Mouse (Mus musculus) common myeloid progenitor, adult 5-6 weeks (primary cell): ENCODE measurements around the gene Cpeb2. TPM values are rescaled to one million over a fixed set of nuclear protein-coding genes. Genes with fewer than 3 reads are reported as not detected.

Experiments used
- ATAC-seq: replicated peaks from 2 replicates; pipeline ENCODE4 v1.8.0; 2016; ENCODE audit warnings: low read depth, mild to moderate bottlenecking, moderate TSS enrichment, inconsistent platforms; ENCODE audit not compliant: poor library complexity, severe bottlenecking
- total RNA-seq: library from RNA; stranded (forward); fragments of 200-1000, 187-1606 nt; gene quantifications from 2 replicates; pipeline ENCODE4 v1.2.3, GENCODE M21; 2017

Gene Cpeb2
- 3.1 and 4.3 TPM in 2 replicates for total RNA-seq

DNA sequence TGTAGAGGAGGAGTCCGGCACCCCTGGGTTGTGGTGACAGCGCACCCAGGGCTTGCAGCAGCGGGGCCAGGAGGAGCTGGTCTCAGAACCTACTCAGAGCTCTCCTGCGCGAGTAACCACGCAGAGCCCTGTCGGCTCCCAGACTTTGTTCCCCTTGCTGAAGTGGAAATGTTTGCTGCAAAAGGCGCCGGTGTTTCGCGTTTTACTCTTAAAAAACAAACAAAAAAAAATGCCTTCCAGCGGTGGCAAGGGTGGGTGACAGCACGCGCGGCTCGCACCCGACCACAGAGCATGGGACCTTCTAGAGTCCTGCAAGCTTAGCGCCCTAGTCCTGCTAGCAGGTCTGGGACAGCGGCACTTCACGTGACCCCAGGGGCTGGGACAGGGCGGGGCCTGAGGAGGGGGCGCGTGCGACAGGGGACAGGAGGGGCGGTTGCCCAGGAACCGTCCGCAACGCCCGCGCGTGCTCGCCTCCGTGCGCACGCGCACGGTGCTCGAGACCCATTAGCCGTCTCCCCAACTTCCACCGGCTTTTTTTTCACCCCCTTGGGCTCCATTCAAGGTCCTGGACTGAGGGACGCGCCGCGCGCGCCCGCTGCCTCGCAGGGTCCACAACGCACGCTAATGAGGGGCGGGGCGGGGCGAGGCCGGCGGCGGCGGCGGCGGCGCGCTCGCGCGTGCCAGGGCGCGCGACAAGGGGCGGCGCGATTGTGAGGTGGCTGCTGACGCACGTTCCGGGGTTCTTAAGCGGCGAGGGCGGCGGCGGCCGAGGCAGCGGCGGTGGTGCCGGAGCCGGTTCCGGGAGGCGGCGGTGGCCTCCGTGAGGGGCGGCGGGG lies at the start of gene Cpeb2:
Gene Cpeb2 (plus strand): TSS at position 691 of the 836 bp plus-strand sequence.
- ATAC-seq, result peak; percentile 65

DNA sequence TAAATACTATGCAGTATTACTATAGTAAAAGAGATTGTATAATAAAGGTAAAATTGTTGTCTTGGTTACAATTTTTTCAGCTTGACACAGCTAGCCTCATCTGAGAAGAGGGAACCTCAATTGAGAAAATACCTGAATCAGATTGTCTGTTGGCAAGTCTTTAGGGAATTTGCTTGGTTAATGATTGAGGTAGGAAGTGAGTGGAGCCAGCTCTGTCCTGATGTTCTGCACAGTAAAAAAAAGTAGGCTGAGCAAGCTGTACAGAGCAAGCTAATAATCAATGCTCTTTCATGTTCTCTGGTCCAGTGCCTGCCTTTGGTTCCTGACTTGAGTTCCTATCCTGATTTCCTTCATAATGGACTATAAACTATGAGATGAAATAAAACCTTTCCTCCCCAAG lies 49.4 kb upstream of the Cpeb2 start:
- ATAC-seq, result no peak

DNA sequence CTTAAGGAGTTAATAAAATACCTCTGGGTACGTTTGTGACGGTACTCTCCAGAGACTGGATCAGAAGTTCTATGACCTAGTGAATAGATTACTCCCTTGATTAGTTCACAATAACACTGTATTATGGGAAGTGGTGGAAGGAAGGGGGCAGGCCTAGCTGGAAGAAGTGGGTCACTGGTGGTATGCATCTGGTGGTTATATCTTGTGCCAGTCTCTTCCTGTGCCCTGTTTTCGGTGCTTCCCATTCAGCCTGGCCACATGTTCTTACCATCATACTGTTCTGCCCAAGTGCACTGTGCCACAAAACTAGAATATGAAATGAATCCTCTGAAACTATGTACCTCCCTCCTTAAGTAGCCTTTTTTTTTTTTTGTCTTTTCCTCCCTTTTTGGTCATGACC lies 48.1 kb upstream of the Cpeb2 start:
- ATAC-seq, result peak; percentile 87

DNA sequence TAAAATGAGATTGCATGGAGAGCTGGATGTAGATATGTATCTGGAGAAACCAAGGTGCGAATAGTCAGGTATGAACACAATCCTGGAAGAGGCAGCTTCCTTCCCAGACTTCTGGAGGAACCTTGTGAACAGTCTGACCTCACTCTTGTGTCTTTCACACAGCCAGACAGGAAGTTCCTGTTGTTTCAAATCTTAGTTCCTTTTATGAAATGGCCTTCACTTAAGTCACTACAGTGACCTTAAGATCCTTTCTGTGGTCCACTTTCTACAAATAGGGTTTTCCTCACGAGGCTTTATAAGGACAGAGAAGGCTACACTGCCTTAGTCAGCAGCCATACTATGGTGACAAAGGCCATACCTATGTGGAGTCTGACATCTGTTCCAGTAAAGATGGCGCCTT lies 47.5 kb upstream of the Cpeb2 start:
- peak; percentile 45; the same call in 1 of the 2 replicates for ATAC-seq

DNA sequence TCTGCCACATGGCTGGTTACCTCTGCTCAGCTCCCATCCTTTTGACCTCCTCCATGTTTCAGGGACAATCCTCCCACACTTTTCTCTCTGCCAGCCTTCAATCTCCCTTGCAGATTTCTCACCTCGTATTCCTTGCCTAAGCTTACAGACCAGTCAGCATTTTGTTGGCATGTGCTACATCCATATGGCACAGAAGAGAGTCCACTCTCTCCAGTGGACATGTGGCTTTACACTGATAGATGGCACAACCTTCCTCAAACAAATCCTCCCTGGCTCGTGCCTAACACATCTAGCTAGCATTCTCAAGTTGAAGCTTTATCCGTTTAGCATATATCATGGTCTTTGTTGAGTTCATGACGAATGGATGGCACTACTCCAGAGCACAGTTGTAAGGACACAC lies 32.3 kb upstream of the Cpeb2 start:
- ATAC-seq, result no peak

DNA sequence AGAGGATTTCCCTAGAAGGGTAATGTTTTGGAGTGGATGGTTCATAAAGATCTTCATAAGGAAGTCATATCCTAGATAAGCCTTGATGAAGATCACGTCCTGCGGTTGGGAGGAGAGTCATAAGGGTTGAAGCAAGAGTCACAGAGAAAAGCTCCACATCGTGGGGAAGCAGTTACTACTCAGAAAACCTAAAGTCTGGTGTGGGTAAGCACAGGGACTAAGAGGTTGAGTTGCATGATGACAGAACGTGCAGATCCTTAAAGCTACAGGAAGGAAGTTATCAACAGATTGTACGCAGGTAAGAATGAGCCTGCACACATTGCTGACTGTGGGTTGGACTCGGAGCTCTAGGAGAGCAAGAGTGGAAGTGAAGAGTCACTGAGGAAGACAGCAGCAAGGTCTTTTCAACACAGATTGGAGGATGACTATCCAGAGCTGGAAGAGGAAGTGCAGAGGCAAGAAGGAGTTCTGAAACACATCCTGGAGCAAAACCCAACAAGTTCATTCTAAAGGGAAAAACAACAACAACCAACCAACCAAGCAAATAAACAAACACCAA lies 26.4 kb upstream of the Cpeb2 start:
- ATAC-seq, result peak; percentile 60

DNA sequence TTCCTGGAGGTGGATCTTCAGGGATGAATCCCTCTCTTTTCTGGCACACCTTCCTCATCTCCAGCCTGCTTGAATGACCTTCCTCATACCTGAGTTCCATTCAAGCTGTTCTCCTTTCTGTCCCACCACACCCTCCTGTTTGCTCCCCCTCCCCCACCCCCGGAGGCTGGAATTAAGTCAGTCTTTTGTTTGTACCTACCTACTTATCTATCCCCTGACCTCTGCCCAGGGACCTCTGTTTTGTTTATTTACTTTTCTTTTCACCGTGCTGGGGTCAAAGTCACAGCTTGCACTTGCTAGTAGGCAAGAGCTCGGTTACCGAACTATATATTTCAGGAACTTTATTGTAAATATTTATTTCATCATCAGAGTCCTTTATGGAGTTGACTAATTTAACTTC lies 15.5 kb upstream of the Cpeb2 start:
- ATAC-seq, result no peak

DNA sequence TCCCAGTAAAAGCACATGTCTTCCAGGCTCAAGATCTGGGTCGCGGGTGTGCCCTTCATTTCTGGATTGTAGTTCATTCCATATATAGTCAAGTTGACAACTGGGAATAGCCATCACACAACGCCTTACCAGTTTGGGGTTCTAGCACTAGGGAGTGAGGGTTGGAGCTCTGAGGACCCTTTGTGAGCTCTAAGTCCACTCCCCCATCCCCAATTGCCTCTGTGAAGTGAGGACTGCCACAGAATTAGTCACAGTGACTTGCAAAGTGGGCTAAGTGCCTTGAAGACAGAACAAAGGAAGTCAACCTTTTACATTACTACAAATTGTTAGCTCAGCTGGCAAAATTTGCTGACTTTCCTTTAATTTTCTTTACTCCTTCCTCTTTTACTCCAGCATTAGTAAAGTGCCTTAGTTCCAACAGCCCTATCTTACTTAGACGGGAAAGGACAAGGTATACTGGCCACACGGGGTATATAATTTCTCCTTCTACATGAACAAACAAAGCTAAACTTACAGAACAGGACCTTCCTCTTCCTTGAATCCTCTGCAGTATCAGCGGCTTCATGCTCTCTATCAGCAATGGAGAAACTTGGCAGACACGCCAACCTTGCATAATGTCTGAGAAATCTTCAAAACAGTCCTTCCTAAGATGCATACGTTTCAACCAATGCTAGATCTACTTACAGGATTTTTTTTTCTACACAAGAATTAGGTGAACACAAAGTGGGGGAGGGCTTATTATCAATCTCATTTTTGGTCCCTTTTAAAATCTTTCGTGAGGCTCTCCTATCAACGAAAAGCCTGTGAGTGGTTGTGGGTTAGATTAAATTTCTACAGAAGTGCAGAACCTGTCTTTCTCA lies 14.8 kb upstream of the Cpeb2 start:
- ATAC-seq, result peak; percentile 60

DNA sequence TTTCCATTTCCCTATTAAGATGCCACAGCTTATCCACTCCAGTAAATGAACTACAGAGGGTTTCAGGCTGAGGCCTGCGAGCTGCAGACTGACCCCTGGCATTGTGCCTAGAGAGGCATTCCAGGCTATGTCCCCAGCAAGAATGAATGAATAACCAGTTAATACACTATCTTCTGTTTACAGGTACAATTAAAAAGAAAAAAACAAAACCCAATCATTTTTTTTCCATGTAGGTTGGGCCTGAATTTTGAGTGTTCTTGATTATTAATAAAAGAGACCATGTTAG lies 14.2 kb upstream of the Cpeb2 start:
- no peak for ATAC-seq

DNA sequence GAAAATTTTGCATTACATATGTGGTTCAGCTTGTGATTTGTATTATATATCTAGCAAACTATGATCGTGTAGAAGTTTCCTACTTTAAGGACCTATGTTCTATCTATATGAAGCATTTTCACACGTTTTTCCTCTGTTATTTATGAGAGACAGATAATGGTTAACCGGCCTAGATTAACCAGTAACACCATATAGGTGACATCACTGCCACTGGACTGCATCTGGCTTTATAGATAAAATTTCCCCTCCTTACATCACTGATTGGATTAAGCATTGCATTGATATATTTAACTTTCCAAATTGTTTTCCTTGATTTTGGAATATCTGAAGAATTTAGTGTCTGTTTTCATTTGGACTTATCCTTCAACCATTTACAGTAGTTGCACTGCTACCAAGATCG lies 9.6 kb upstream of the Cpeb2 start:
- no peak for ATAC-seq

DNA sequence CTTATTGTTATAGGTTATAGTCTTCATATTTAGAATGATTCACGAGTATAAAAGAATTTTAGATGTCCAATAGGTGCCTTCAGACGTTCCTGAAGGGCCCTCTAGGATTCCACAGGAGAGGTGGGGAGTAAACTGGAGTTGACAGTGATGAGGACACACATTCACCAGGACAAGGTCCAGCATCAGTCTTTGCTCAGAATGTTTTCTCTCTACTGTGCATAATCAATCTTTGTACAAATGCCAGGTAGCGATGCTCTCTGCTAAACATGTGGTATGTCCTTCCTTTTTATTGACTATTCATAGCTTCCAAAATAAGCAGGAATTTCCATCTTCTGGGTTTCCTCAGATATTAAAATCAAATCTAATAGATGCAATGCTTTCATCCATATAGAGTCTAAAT lies 8.7 kb upstream of the Cpeb2 start:
- no peak for ATAC-seq

DNA sequence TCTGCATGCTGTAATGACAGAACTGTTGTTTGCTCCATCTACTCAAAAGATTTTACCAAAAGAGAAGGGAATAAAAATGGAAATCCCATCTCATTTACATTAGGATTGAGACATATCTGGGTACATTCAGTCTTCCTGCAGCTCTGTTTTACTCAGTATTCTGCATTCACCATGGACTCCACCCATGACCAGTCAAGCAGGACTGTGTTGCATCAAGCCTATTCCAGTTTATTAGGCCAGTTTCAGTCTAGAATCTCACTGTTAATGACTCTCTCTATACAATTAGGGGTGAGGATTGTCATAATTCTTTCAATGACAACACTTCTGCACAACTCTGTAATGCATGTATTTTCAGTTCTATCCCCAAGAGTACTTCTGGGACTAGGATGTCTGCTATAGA lies 6.8 kb upstream of the Cpeb2 start:
- no peak for ATAC-seq

DNA sequence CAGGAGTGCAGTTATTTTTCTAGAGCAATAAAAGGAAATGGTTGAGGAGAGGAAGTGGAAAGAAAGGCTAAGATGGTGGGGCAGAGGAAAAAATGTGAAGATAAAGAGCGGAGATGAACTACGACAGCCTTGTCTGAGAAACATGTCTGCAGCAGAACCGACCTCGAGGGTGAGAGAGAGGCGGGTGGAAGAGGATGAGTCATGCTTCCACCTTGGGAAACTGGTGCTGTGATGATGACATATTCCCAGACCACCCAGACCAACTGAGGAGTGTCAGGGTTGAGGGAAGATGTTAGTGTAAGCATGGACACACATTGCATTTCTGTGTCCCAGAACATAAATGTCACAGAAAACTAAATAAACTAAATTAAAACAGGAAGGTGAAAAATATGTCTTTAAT lies 5.4 kb upstream of the Cpeb2 start:
- ATAC-seq, result peak; percentile 37

DNA sequence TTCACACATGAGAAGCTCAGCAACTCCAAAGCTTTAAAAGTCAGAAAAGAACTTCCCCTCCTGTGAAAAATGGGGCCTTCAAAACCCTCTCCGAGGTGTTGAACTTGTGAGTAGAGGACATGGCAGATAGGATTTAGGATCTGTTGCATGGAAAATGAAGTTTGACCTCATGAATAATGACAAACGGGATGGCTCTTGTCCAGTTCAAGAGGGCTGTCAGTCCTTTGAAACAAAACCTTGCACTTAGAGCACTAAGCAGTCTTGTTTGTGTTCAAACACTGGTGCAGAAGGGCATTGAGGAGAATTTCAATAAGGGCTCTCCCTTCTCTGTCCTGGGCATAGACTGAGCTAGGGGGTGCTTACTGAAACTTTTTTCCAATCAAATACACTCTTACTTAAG lies 1.9 kb upstream of the Cpeb2 start:
- ATAC-seq, result no peak

DNA sequence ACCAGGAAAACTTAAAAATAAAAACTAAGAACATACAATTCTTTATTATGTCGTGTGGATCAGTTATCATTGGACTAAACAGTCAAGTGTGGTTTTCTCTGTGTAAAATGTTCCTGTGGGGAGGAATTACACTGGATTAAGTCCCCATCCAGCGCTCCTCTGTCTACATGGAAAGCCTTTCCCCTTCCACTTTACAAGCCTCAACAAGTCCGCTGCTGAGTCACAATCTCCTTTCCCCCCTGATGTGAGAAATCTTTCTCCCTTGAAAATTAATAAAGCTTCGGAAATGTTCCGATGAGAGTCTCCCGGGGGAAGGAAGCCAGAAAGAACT lies 856 bp upstream of the Cpeb2 start:
- no peak for ATAC-seq

DNA sequence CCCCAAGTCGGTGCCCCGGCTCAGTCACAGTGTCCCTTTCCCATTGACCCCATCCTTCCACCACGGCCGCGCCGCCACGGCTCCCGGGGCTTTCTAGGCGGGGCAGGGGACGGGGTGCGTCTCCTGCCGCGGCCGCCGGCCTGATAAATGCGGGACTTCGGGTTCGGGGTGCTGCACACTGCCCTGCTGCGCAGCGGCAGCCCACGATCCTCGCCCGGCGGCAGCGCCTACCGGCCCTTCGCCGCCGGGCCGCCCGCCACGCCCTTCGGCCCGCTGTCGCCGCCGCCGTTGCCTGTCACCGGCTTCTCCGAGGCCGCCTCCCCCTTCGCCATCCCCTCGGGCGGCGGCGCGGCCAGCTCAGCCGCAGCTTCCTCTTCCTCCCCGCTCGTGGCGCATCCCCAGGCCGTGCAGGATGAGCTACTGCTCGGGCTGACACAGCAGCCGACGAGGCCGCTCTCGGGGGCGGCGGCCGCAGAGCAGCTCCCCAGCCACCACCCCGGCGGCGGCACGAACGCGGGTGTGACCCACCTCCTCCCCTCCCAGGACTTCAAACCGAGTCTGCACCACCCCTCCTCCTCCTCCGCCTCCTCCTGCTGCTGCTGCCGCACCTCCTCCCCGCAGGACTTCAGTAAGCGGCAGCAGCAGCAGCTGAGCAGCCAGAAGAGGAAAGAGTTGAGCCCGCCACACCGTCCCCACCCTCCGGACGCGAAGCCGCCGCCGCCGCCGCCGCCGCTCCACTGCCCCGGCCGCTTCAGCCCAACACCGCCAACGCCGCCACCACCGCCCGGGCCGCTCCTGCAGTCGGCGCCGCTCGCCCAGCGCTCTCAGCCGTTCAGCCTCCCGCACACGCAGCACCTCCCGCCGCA lies 579 bp downstream of the Cpeb2 start:
- peak; percentile 61 for ATAC-seq

DNA sequence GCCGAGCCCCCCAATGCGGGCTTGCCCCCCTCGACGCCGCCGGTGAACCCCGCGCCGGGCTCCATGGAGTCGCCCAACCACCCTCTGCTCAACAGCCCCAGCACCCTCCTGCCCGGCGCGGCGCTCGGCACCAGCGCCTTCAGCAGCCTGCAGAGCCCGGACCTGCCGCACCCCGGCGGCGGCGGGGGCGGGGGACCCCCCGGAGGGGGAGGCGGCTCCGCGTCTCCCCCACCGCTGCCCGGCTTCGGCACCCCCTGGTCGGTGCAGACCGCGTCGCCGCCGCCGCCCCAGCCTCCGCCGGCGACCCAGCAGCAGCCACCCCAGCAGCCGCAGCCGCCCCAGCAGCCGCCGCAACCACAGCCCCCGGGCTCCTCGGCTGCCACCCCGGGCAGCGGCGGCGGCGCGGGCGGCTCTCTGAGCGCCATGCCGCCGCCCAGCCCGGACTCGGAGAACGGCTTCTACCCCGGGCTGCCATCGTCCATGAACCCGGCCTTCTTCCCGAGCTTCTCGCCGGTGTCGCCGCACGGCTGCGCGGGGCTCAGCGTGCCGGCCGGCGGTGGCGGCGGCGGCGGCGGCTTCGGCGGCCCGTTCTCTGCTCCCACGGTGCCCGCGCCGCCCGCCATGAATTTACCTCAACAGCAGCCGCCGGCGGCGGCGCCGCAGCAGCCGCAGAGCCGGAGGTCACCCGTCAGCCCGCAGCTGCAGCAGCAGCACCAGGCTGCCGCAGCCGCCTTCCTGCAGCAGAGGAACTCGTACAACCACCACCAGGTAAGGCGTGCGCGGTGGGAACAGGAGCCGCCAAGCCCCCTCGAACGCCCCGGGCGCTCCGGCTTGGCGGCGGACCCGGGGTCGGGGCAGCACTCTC lies 1.6 kb downstream of the Cpeb2 start:
- ATAC-seq, result no peak

DNA sequence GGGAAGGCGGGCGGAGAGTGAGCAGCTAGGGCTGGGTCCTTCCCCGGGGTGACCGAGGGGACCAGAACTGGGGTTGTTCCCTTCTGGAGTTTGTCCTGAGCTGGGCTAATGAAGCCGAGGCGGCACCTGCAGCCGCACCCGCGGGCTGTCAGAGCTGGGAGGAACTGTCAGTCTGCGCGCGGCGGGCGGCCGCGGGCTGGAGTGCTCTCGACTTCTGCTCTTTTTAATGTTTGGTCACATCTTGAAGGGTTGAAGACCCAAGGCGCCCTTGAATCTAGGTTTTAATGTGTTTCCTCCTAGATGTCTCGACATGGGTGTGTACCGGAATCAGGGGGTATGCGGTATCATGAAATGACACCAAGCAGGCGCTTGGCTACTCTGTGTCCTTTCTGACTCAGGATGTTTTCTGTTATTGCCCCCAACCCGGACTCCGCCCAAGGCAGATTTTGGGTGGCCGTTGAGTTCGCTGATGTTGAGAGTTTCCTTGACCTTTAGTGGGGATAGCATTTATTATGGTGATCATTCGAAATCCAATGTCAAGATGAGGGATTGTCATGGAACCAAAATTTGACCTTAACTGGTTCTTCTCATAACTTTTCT lies 2.3 kb downstream of the Cpeb2 start:
- ATAC-seq, result peak; percentile 13

DNA sequence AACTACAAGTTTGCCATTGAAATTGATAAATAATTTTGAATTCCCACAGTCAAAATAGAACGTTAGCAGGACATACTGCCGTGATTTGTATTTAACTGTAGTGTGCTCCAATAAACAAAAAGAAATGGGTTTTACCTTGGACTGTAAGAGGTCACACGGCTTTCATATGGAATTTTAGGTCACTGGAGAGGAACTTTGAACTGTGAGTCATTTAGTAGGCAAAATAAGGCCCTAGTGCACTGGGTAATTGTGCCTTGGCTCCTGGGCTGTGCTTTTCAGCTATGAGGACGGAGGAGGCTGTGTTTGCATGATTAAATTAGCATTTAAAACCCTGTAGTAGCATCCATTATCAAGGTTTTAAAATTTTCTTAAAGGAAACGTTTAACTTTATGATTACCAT lies 3.0 kb downstream of the Cpeb2 start:
- ATAC-seq, result no peak
